Mouse (Mus musculus): Measurements from ENCODE around the gene Twnk. TPM values are rescaled to one million over a fixed set of nuclear protein-coding genes. Genes with fewer than 3 reads are reported as not detected.

Twnk gene
- polyA plus RNA-seq, 1 experiment from 2014 or later, result 39.2 TPM

DNA sequence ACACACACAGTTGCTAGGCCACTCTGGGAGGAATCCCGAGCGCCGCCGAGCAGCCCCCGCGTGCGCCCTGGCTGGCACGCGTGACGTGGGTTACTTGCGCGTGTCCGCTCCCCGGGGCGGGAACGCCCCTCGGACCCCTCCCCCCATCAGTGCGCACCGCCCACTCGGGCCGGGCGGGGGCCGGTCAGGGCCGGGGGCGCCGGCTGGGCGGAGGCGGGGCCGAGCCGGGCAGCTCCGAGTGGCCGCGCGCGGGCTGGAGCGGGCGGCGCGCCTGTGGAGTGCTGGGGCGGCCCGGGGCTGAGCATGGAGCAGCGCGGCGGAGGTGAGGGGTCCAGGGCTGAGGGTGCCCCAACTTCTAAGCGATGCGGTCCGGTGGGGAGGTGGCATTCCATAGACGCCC is 12.4 kb downstream of the Twnk start:
- Histone ChIP-seq H3K36me3 (peaks cover 33% of the 10 kb centered on the region), H3K4me1 (peaks cover 79% of the 10 kb centered on the region), H3K27ac (peak overlapping the region; percentile 92), H3K27me3 (ENCODE audit: low read depth, poor library complexity, severe bottlenecking) (no peaks in the 10 kb centered on the region), H3K4me3 (peak overlapping the region; percentile 76), H3K9me3 (replicated peaks) (no peaks in the 10 kb centered on the region)
- DNase-seq (ENCODE audit: low spot score), result peak; percentile 91
- WGBS, result under 1% methylated on average over 48 of the region's 48 CpGs

DNA sequence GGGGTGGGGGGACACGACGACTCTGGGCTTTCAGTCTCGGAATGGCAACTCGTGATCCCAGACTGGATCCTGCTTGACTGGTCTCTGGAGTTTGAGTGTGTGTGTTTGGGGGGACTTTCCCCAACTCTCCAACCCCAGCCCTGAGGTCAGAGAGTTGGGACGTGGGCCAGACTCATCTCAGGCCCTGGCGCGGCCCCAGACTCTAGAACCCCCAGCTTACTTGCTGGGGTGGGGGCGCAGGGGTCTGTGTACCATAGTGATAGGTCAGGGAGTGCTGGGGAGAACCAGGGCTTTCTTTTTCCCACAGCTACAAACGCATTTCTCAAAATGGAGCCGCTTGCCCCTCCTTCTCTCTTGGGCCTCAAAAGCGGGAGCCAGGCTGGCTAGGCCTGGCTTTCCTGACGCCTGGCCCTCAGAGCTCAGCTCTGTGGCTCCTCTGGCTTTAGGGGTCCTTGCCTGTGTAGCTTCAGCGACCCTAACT is 12.9 kb downstream of the Twnk start:
- H3K9me3 ChIP-seq (replicated peaks), result no peaks in the 10 kb centered on the region
- DNase-seq (ENCODE audit: low spot score), result peak; percentile 64
- peaks cover 38% of the 10 kb centered on the region for H3K36me3 ChIP-seq
- peak overlapping the region; percentile 92 for H3K27ac ChIP-seq
- peaks cover 74% of the 10 kb centered on the region for H3K4me1 ChIP-seq
- H3K4me3 ChIP-seq, result peak overlapping the region; percentile 76
- no peaks in the 10 kb centered on the region for H3K27me3 ChIP-seq (ENCODE audit: low read depth, poor library complexity, severe bottlenecking)
- 0% methylated on average over 13 of the region's 13 CpGs for WGBS

DNA sequence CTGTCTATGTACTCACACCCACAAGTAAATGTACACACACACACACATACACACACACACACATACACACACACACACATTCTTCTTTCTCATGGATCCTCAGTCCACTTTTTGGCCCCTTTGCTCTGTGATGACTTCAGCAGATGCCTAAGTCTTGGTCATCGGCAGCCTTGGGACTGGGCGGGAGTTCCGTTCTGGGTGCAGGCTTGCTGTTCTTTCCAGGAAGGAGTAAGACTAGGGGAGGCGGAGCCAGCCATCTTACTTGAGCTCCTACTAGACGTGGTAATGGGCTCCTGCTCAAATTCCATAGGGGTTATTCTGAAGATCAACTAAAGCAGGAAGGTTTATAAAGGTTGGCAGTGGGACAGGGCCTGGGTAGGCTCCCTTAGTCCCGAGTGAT is 14.9 kb downstream of the Twnk start:
- WGBS, result 76% methylated on average over 6 of the region's 6 CpGs
- H3K4me1 ChIP-seq, result peaks cover 61% of the 10 kb centered on the region
- no peak for DNase-seq (ENCODE audit: low spot score)
- no peaks in the 10 kb centered on the region for H3K9me3 ChIP-seq (replicated peaks)
- peak overlapping the region; percentile 9 for H3K4me3 ChIP-seq
- H3K27ac ChIP-seq, result 0 out of 2 replicates have a peak overlapping the region, but pooled peaks have one; percentile 31
- H3K27me3 ChIP-seq (ENCODE audit: low read depth, poor library complexity, severe bottlenecking), result no peaks in the 10 kb centered on the region
- peaks cover 58% of the 10 kb centered on the region for H3K36me3 ChIP-seq

GRCm38 (mm10) chr19:45021362-45021761 is 15.9 kb downstream of the Twnk start:
- WGBS, result 97% methylated on average over 15 of the region's 15 CpGs
- no peak for DNase-seq (ENCODE audit: low spot score)
- no peaks in the 10 kb centered on the region for H3K27me3 ChIP-seq (ENCODE audit: low read depth, poor library complexity, severe bottlenecking)
- H3K9me3 ChIP-seq (replicated peaks), result no peaks in the 10 kb centered on the region
- H3K27ac ChIP-seq, result 0 out of 2 replicates have a peak overlapping the region, but pooled peaks have one; percentile 25
- H3K36me3 ChIP-seq, result peaks cover 68% of the 10 kb centered on the region
- 0 out of 2 replicates have a peak overlapping the region, but pooled peaks have one; percentile 9 for H3K4me3 ChIP-seq
- H3K4me1 ChIP-seq, result peaks cover 57% of the 10 kb centered on the region

GRCm38 (mm10) chr19:45023993-45024392 is 18.5 kb downstream of the Twnk start:
- Histone ChIP-seq H3K36me3 (peaks cover 94% of the 10 kb centered on the region), H3K4me1 (peaks cover 57% of the 10 kb centered on the region), H3K4me3 (no peak overlapping the region), H3K27me3 (ENCODE audit: low read depth, poor library complexity, severe bottlenecking) (no peaks in the 10 kb centered on the region), H3K27ac (no peak overlapping the region), H3K9me3 (replicated peaks) (no peaks in the 10 kb centered on the region)
- no peak for DNase-seq (ENCODE audit: low spot score)
- 86% methylated on average over 11 of the region's 11 CpGs for WGBS

DNA sequence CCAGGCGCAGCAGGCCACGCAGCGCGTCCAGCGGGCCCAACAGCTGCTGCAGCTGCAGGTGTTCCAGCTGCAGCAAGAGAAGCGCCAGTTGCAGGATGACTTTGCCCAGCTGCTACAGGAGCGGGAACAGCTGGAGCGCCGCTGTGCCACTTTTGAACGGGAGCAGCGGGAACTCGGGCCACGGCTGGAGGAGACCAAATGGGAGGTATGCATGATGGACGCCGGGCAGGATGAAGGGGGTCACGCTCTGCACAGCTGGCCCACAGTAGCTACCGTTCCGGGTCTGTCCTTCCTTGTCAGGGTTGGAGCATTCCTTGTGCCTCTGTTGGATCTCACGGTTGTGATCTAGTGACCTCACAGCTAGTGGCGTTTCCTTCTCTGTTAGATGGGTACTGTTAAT is 19.3 kb downstream of the Twnk start:
- Histone ChIP-seq H3K36me3 (peaks cover 93% of the 10 kb centered on the region), H3K27ac (peak overlapping the region; percentile 42; the same call in 1 of the 2 replicates), H3K4me1 (peaks cover 54% of the 10 kb centered on the region), H3K27me3 (ENCODE audit: low read depth, poor library complexity, severe bottlenecking) (no peaks in the 10 kb centered on the region), H3K4me3 (no peak overlapping the region), H3K9me3 (replicated peaks) (no peaks in the 10 kb centered on the region)
- WGBS, result 94% methylated on average over 20 of the region's 20 CpGs
- DNase-seq (ENCODE audit: low spot score), result no peak

DNA sequence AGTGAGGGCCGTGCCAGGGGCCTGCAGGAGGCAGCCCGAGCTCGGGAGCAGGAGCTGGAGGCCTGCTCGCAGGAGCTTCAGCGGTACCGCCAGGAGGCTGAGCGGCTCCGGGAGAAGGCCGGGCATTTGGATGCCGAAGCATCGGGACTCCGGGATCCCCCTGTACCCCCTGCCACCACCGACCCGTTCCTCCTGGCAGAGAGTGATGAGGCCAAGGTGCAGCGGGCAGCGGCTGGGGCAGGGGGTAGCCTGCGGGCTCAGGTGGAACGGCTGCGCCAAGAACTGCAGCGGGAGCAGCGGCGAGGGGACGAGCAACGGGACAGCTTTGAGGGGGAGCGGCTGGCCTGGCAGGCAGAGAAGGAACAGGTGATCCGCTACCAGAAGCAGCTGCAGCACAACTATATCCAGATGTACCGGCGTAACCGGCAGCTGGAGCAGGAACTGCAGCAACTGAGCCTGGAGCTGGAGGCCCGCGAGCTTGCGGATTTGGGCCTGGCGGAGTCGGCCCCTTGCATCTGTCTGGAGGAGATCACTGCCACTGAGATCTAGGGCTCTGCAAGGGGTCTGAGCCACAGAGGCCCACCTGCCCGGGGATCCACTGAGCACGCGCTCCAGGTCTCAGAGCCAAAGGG is 20.6 kb downstream of the Twnk start:
- Histone ChIP-seq H3K36me3 (peaks cover 81% of the 10 kb centered on the region), H3K4me3 (peak overlapping the region; percentile 14; the same call in 1 of the 2 replicates), H3K27me3 (ENCODE audit: low read depth, poor library complexity, severe bottlenecking) (no peaks in the 10 kb centered on the region), H3K9me3 (replicated peaks) (no peaks in the 10 kb centered on the region), H3K4me1 (peaks cover 53% of the 10 kb centered on the region), H3K27ac (no peak overlapping the region)
- DNase-seq (ENCODE audit: low spot score), result no peak
- WGBS, result 91% methylated on average over 37 of the region's 37 CpGs

- Histone ChIP-seq H3K27me3 (ENCODE audit: low read depth, poor library complexity, severe bottlenecking) (no peaks in the 10 kb centered on the region), H3K36me3 (peaks cover 70% of the 10 kb centered on the region), H3K4me3 (no peak overlapping the region), H3K4me1 (peaks cover 53% of the 10 kb centered on the region), H3K27ac (no peak overlapping the region), H3K9me3 (replicated peaks) (no peaks in the 10 kb centered on the region)
- WGBS, result 79% methylated on average over 6 of the region's 6 CpGs
- DNase-seq (ENCODE audit: low spot score), result no peak
Observed at GRCm38 (mm10) chr19:45026958-45027670, 21.7 kb downstream of the Twnk start.

- no peak for DNase-seq (ENCODE audit: low spot score)
- peak overlapping the region; percentile 42; the same call in 1 of the 2 replicates for H3K27ac ChIP-seq
Observed at GRCm38 (mm10) chr19:45027848-45028247, 22.4 kb downstream of the Twnk start.

DNA sequence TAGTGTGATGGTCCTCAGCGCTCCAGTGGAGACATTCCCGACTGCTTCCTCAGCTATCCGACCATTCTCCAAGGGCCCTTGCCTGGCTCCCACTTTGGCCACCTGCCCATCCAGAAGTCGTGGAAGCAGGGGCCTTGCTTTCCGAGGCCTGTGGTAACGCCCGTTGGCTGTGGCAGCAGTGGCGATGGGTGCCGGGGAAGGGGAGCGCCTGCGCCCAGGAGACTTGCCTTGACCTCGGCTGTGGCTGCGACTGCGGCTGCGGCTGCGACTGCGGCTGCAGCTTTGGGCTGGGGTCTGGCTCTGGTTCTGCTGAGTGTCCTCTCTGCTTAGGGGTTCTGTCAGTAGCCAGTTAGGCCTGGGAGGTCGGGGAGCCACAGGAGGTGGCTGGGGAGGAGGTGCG is 23.3 kb downstream of the Twnk start:
- Histone ChIP-seq H3K4me3 (no peak overlapping the region), H3K27ac (peak overlapping the region; percentile 15; the same call in 1 of the 2 replicates), H3K4me1 (peaks cover 64% of the 10 kb centered on the region), H3K9me3 (replicated peaks) (no peaks in the 10 kb centered on the region), H3K27me3 (ENCODE audit: low read depth, poor library complexity, severe bottlenecking) (no peaks in the 10 kb centered on the region), H3K36me3 (peaks cover 54% of the 10 kb centered on the region)
- no peak for DNase-seq (ENCODE audit: low spot score)
- WGBS, result 57% methylated on average over 19 of the region's 19 CpGs

More at GRCm38 (mm10) chr19:45027848-45028247, 22.4 kb downstream of the Twnk start:
- WGBS, result 86% methylated on average over 6 of the region's 6 CpGs
- Histone ChIP-seq H3K36me3 (peaks cover 63% of the 10 kb centered on the region), H3K27me3 (ENCODE audit: low read depth, poor library complexity, severe bottlenecking) (no peaks in the 10 kb centered on the region), H3K4me1 (peaks cover 60% of the 10 kb centered on the region), H3K4me3 (no peak overlapping the region), H3K9me3 (replicated peaks) (no peaks in the 10 kb centered on the region)

DNA sequence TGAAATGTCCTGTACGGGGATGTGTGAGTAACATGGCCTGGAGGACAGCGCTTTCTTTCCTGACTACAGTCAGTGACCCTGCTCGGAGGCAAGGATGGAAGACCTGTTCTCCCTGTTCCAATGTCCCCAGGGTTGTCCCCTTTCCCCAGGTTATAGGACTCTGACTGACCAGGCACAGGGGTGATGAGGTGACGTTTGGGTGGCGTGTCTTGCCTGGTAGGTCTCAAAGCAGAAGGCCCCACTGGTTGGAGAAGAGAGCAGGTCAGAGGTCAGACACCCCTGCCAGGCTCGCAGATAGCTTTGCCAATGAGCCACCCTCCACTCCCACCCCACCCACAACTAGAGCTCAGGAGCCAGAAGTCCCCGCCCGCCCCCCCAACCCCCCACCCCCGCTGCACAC is 24.1 kb downstream of the Twnk start:
- Histone ChIP-seq H3K4me3 (no peak overlapping the region), H3K27me3 (ENCODE audit: low read depth, poor library complexity, severe bottlenecking) (no peaks in the 10 kb centered on the region), H3K36me3 (peaks cover 45% of the 10 kb centered on the region), H3K27ac (no peak overlapping the region), H3K4me1 (peaks cover 66% of the 10 kb centered on the region), H3K9me3 (replicated peaks) (no peaks in the 10 kb centered on the region)
- DNase-seq (ENCODE audit: low spot score), result no peak
- WGBS, result 63% methylated on average over 6 of the region's 9 CpGs

DNA sequence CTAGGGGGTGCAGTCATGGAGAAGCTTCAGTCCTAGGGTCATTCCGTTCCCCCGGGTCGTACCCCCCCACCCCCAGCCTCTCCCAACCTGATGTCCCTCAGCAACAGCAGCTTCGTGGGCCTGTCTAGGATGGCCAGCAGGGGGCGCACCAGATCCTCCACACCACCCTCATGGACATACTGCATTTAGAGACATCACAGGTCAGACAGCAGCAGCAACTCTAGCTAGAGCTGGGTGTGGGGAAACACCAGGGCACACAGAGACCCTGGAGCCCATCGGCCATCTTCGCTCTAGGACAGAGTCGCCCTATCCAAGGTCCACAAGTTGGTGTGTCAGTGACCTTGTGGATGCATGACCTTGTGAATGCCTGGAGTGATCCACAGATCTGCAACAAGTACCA is 24.6 kb downstream of the Twnk start:
- 36% methylated on average over 8 of the region's 8 CpGs for WGBS

More for the DNA sequence above, 24.6 kb downstream of the Twnk start:
- Histone ChIP-seq H3K27me3 (ENCODE audit: low read depth, poor library complexity, severe bottlenecking) (no peaks in the 10 kb centered on the region), H3K9me3 (replicated peaks) (no peaks in the 10 kb centered on the region), H3K4me3 (no peak overlapping the region), H3K4me1 (peaks cover 71% of the 10 kb centered on the region), H3K36me3 (peaks cover 40% of the 10 kb centered on the region), H3K27ac (no peak overlapping the region)
- DNase-seq (ENCODE audit: low spot score), result peak; percentile 82
